Mouse (Mus musculus) ES-Bruce4 (cell line): Measurements from ENCODE around the gene Gm21119.
"Not testable (repeated sequence)": the region's sequence is repeated elsewhere in the genome, so short reads cannot be mapped to it uniquely, and the experiment has no call there.

Experiments
- CTCF ChIP-seq: IDR thresholded peaks from one replicate; pipeline ENCODE4 v1.8.1; 2011; ENCODE audit warnings: low read depth, low read length
- EP300 ChIP-seq: IDR thresholded peaks from 2 replicates; pipeline ENCODE4 v1.6.1; 2011; ENCODE audit warnings: low read depth, low read length; ENCODE audit not compliant: insufficient read depth

DNA sequence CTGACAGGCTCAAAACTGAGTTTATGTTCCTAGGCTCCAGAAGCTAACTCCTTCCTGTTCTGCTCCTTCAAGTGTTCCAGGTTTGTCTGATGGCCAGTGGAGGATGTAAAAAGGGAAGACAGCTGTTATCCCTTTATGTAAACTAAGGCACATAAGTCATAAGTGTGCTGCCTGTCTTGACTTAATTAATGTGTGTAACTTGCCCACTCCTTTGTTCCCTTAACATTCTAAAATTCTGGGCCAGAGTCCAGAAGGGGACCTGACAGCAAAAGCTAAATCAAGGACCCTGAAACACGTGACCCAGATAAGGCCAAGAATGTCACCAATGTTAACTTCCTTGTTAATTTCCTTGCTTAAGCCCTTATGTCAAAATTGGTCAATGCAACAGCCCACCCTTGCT is 3.9 kb upstream of the Gm21119 start:
- not testable (repeated sequence) for TF ChIP-seq CTCF, EP300
